Mouse (Mus musculus): ENCODE results near the gene Tnnc1. TPM values are rescaled to one million over a fixed set of nuclear protein-coding genes. Genes with fewer than 3 reads are reported as not detected.

The Tnnc1 gene
- polyA plus RNA-seq, 1 experiment from 2014 or later, result 2.2 TPM

- 86% methylated on average over 6 of the region's 6 CpGs for WGBS
- ATAC-seq (replicated peaks; ENCODE audit: low FRiP score, low TSS enrichment, low read depth), result no peak
- Histone ChIP-seq H3K27me3 (replicated peaks; ENCODE audit: control insufficient read depth, insufficient read depth, low read length) (no peaks in the 10 kb centered on the region), H3K36me3 (ENCODE audit: control insufficient read depth, insufficient read depth, low read length) (peaks cover 8% of the 10 kb centered on the region), H3K4me3 (ENCODE audit: low read depth, low read length) (no peak overlapping the region), H3K9ac (ENCODE audit: low read length) (no peak overlapping the region), H3K4me2 (ENCODE audit: low read length) (no peak overlapping the region), H3K27ac (ENCODE audit: low read depth) (no peak overlapping the region), H3K9me3 (ENCODE audit: control insufficient read depth, low read length) (no peaks in the 10 kb centered on the region), H3K4me1 (replicated peaks; ENCODE audit: control insufficient read depth, insufficient read depth, low read length) (peaks cover 10% of the 10 kb centered on the region; the same call in 1 of the 2 replicates)
- no peak for DNase-seq (ENCODE audit: low spot score)
Observed at GRCm38 (mm10) chr14:31248396-31248795, 40.3 kb downstream of the Tnnc1 start.

DNA sequence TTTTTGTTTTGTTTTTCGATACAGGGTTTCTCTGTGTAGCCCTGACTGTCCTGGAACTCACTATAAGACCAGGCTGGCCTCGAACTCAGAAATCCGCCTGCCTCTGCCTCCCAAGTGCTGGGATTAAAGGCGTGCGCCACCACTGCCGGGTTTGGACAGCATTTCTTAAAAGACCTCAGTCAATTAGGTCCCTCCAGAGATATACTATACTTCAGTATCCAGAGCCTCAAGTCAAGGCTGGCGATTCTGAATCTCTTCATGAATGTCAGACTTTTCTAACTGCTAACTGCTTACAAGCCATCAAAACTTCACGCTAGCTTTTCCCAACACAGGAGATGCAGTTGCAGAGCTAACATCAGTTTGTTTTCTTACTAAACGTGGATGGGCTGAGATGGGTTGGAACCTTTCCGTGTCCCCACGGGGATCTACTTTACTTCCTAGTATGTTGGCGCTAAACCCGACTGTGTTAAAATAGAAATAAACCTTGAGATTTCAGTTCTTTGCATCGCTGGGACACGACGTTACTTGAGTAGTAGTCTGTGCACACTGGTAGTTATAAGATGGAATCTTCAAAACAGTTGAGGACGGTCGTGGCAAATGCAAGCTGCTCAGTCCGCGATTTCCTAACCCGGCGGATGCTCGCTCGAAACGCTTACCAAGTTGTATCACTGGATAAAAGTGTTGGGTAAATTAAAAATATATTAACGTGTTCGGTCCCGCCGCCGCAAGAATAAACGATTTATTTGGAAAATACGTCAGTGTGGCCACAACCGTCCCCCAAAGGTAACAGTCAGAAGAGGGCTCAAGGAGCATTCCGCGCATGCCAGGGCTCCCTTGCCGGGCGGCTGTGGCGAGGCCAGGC is 42.3 kb downstream of the Tnnc1 start:
- DNase-seq (ENCODE audit: low spot score) (no peak), ATAC-seq (replicated peaks; ENCODE audit: low FRiP score, low TSS enrichment, low read depth) (peak; percentile 88)
- H3K27me3 ChIP-seq (replicated peaks; ENCODE audit: control insufficient read depth, insufficient read depth, low read length), result no peaks in the 10 kb centered on the region
- H3K36me3 ChIP-seq (ENCODE audit: control insufficient read depth, insufficient read depth, low read length), result peaks cover 29% of the 10 kb centered on the region
- H3K27ac ChIP-seq (ENCODE audit: low read depth), result peak overlapping the region; percentile 92
- H3K9ac ChIP-seq (ENCODE audit: low read length), result peak overlapping the region; percentile 96
- peak overlapping the region; percentile 97 for H3K4me3 ChIP-seq (ENCODE audit: low read depth, low read length)
- no peaks in the 10 kb centered on the region for H3K9me3 ChIP-seq (ENCODE audit: control insufficient read depth, low read length)
- 17% methylated on average over 38 of the region's 38 CpGs for WGBS
- peaks cover 10% of the 10 kb centered on the region; the same call in 1 of the 2 replicates for H3K4me1 ChIP-seq (replicated peaks; ENCODE audit: control insufficient read depth, insufficient read depth, low read length)
- peak overlapping the region; percentile 67 for H3K4me2 ChIP-seq (ENCODE audit: low read length)

DNA sequence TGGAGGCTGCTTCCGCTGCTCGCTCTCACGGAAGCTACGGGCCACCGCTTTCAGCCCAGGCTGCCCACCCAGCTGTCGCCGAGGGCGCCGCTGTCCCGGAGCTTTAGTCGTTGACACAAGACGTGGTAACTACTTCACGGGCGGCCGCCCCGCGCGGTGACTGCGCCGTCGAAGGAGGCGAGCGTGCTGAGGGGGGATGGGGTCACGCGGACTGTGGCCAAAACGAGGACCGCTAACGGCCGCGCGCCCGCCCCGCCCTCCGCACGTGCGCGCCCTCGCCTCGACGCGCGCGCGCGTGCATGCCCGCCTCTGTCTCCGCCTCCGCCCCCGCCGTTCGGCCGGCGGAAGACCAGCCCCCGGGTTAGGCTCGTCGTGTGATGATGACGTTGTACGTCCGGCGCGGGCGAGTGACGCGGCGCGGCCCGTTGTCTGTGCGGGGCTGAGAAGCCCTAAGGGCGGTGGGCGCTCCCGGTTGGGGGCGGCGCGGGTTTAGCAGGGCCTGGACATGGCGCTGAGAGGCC is 43.0 kb downstream of the Tnnc1 start, which contains the start of the genes Phf7 and Bap1:
TSS of gene Phf7 (minus strand) at position 234 of the 521 bp plus-strand sequence.
TSS of gene Bap1 (plus strand) at position 367 of the 521 bp plus-strand sequence.
- H3K27ac ChIP-seq (ENCODE audit: low read depth), result peak within 1 kb of the TSS; percentile 92
- H3K36me3 ChIP-seq (ENCODE audit: control insufficient read depth, insufficient read depth, low read length), result peaks cover 36% of the 10 kb centered on the region
- no peaks in the 10 kb centered on the region for H3K9me3 ChIP-seq (ENCODE audit: control insufficient read depth, low read length)
- DNase-seq (ENCODE audit: low spot score) (peak; percentile 100), ATAC-seq (replicated peaks; ENCODE audit: low FRiP score, low TSS enrichment, low read depth) (peak; percentile 94)
- peak within 1 kb of the TSS; percentile 96 for H3K9ac ChIP-seq (ENCODE audit: low read length)
- WGBS, result under 1% methylated on average over 61 of the region's 75 CpGs
- H3K4me1 ChIP-seq (replicated peaks; ENCODE audit: control insufficient read depth, insufficient read depth, low read length), result peaks cover 10% of the 10 kb centered on the region; the same call in 1 of the 2 replicates
- H3K27me3 ChIP-seq (replicated peaks; ENCODE audit: control insufficient read depth, insufficient read depth, low read length), result no peaks in the 10 kb centered on the region
- peak within 1 kb of the TSS; percentile 97 for H3K4me3 ChIP-seq (ENCODE audit: low read depth, low read length)
- peak within 1 kb of the TSS; percentile 80 for H3K4me2 ChIP-seq (ENCODE audit: low read length)

DNA sequence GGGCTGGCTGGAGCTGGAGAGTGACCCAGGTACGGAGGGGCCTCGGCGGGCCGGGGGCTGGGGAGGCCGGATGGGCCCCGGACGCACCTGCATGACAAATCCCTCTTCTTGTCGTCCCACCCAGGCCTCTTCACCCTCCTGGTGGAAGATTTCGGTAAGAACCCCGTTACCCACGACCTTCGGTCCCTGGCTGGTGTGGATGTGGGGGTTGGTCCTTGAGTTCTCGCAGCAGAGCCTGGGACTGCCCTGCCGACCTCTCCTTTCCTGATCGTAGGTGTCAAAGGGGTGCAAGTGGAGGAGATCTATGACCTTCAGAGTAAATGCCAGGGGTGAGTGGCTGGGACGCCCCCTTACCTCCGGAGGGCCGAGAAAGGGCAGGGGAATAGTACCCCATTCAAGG is 43.5 kb downstream of the Tnnc1 start:
- H3K4me1 ChIP-seq (replicated peaks; ENCODE audit: control insufficient read depth, insufficient read depth, low read length), result peaks cover 10% of the 10 kb centered on the region; the same call in 1 of the 2 replicates
- H3K4me2 ChIP-seq (ENCODE audit: low read length), result peak overlapping the region; percentile 80
- peak overlapping the region; percentile 97 for H3K4me3 ChIP-seq (ENCODE audit: low read depth, low read length)
- no peaks in the 10 kb centered on the region for H3K27me3 ChIP-seq (replicated peaks; ENCODE audit: control insufficient read depth, insufficient read depth, low read length)
- WGBS, result under 1% methylated on average over 18 of the region's 18 CpGs
- peak overlapping the region; percentile 92 for H3K27ac ChIP-seq (ENCODE audit: low read depth)
- no peak for DNase-seq (ENCODE audit: low spot score)
- peak overlapping the region; percentile 96 for H3K9ac ChIP-seq (ENCODE audit: low read length)
- peaks cover 41% of the 10 kb centered on the region for H3K36me3 ChIP-seq (ENCODE audit: control insufficient read depth, insufficient read depth, low read length)
- no peaks in the 10 kb centered on the region for H3K9me3 ChIP-seq (ENCODE audit: control insufficient read depth, low read length)
- no peak for ATAC-seq (replicated peaks; ENCODE audit: low FRiP score, low TSS enrichment, low read depth)

DNA sequence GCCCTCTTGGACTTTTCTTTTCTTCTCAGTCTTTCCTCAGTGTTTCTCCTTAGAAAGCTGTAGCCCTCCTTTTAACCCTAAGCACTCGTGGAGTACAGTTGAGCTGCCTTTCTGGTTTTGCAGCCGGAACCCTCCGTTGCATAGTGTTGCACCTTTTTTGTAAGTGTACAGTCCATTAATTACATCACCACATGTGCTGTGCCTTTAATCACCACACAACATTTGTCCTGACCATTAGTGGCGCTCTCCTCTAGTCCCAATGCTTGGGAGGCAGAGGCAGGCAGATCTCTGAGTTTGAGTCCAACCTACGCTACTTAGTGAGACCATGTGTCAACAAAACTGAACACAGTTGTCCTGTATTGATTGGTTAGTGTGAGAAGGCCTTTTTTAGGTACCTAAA is 44.0 kb downstream of the Tnnc1 start:
- ATAC-seq (replicated peaks; ENCODE audit: low FRiP score, low TSS enrichment, low read depth) (no peak), DNase-seq (ENCODE audit: low spot score) (no peak)
- H3K36me3 ChIP-seq (ENCODE audit: control insufficient read depth, insufficient read depth, low read length), result peaks cover 45% of the 10 kb centered on the region
- WGBS, result 87% methylated on average over 5 of the region's 5 CpGs
- H3K9ac ChIP-seq (ENCODE audit: low read length), result peak overlapping the region; percentile 96
- no peaks in the 10 kb centered on the region for H3K27me3 ChIP-seq (replicated peaks; ENCODE audit: control insufficient read depth, insufficient read depth, low read length)
- peaks cover 10% of the 10 kb centered on the region; the same call in 1 of the 2 replicates for H3K4me1 ChIP-seq (replicated peaks; ENCODE audit: control insufficient read depth, insufficient read depth, low read length)
- peak overlapping the region; percentile 97 for H3K4me3 ChIP-seq (ENCODE audit: low read depth, low read length)
- no peak overlapping the region for H3K27ac ChIP-seq (ENCODE audit: low read depth)
- no peaks in the 10 kb centered on the region for H3K9me3 ChIP-seq (ENCODE audit: control insufficient read depth, low read length)
- peak overlapping the region; percentile 80 for H3K4me2 ChIP-seq (ENCODE audit: low read length)

DNA sequence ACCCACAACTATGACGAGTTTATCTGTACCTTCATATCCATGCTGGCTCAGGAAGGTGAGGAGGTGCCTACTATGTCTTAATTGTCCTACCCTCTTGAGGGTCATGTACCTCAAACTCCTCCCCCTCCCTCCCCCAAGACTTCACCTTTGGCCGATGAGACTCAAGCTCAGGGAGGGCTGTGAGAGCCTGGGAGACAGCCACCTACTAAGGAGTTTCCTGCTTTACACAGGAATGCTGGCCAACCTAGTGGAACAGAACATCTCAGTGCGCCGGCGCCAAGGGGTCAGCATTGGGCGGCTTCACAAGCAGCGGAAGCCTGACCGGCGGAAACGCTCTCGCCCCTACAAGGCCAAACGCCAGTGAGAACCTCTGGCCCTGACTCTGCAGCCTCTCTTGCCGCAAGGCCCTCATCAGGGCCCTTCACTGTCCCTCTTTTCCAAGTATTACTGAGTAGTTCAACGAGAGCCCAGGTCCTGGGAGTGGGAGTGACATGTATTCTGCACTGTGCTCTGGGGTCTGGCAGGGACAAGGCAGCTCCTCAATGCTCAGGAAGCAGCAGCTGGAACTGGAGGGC is 50.5 kb downstream of the Tnnc1 start:
- H3K4me2 ChIP-seq (ENCODE audit: low read length), result no peak overlapping the region
- no peak overlapping the region for H3K9ac ChIP-seq (ENCODE audit: low read length)
- ATAC-seq (replicated peaks; ENCODE audit: low FRiP score, low TSS enrichment, low read depth) (no peak), DNase-seq (ENCODE audit: low spot score) (no peak)
- H3K4me3 ChIP-seq (ENCODE audit: low read depth, low read length), result no peak overlapping the region
- no peaks in the 10 kb centered on the region for H3K27me3 ChIP-seq (replicated peaks; ENCODE audit: control insufficient read depth, insufficient read depth, low read length)
- H3K4me1 ChIP-seq (replicated peaks; ENCODE audit: control insufficient read depth, insufficient read depth, low read length), result no peaks in the 10 kb centered on the region
- H3K27ac ChIP-seq (ENCODE audit: low read depth), result no peak overlapping the region
- WGBS, result 95% methylated on average over 14 of the region's 14 CpGs
- no peaks in the 10 kb centered on the region for H3K9me3 ChIP-seq (ENCODE audit: control insufficient read depth, low read length)
- H3K36me3 ChIP-seq (ENCODE audit: control insufficient read depth, insufficient read depth, low read length), result peaks cover 96% of the 10 kb centered on the region

GRCm38 (mm10) chr14:31260374-31260773 is 52.3 kb downstream of the Tnnc1 start:
- WGBS, result 93% methylated on average over 4 of the region's 4 CpGs
- no peak for ATAC-seq (replicated peaks; ENCODE audit: low FRiP score, low TSS enrichment, low read depth)
- peaks cover 79% of the 10 kb centered on the region for H3K36me3 ChIP-seq (ENCODE audit: control insufficient read depth, insufficient read depth, low read length)

DNA sequence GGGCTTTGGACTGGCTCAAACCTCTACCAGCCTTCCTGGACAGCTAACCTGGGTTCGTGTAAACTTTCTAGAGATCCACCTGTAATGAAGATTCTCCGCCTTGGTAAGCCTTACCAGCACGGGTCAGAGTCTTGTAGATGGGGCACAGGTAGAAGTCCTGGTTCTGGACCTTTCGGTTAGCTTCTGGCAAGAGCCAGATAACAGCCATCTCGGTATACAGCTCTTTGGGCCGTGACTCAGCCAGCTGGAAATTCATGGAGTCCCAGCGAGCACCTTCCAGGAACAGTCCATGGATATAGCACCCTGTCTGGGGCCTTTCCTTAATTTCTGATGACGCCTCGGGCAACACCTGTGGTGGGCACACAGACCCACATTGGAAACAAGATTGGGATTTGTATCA is 52.8 kb downstream of the Tnnc1 start:
- Histone ChIP-seq H3K36me3 (ENCODE audit: control insufficient read depth, insufficient read depth, low read length) (peaks cover 73% of the 10 kb centered on the region), H3K4me1 (replicated peaks; ENCODE audit: control insufficient read depth, insufficient read depth, low read length) (no peaks in the 10 kb centered on the region), H3K9me3 (ENCODE audit: control insufficient read depth, low read length) (no peaks in the 10 kb centered on the region), H3K4me3 (ENCODE audit: low read depth, low read length) (no peak overlapping the region), H3K9ac (ENCODE audit: low read length) (no peak overlapping the region), H3K4me2 (ENCODE audit: low read length) (no peak overlapping the region), H3K27ac (ENCODE audit: low read depth) (no peak overlapping the region), H3K27me3 (replicated peaks; ENCODE audit: control insufficient read depth, insufficient read depth, low read length) (no peaks in the 10 kb centered on the region)
- 92% methylated on average over 9 of the region's 9 CpGs for WGBS
- DNase-seq (ENCODE audit: low spot score) (no peak), ATAC-seq (replicated peaks; ENCODE audit: low FRiP score, low TSS enrichment, low read depth) (no peak)

More at GRCm38 (mm10) chr14:31260374-31260773, 52.3 kb downstream of the Tnnc1 start:
- no peaks in the 10 kb centered on the region for H3K9me3 ChIP-seq (ENCODE audit: control insufficient read depth, low read length)
- no peak overlapping the region for H3K4me3 ChIP-seq (ENCODE audit: low read depth, low read length)
- no peak for DNase-seq (ENCODE audit: low spot score)
- H3K4me2 ChIP-seq (ENCODE audit: low read length), result no peak overlapping the region
- H3K27me3 ChIP-seq (replicated peaks; ENCODE audit: control insufficient read depth, insufficient read depth, low read length), result no peaks in the 10 kb centered on the region
- H3K27ac ChIP-seq (ENCODE audit: low read depth), result no peak overlapping the region
- H3K9ac ChIP-seq (ENCODE audit: low read length), result no peak overlapping the region
- no peaks in the 10 kb centered on the region for H3K4me1 ChIP-seq (replicated peaks; ENCODE audit: control insufficient read depth, insufficient read depth, low read length)

All from intestine, embryonic 14.5 days (tissue).